Mouse (Mus musculus): ENCODE results near the gene Cenps.

GRCm38 (mm10) chr4:149148084-149148483 lies 10.7 kb upstream of the Cenps start:
- no peak for TF ChIP-seq CTCF (IDR thresholded peaks at IDR 0.05; ENCODE audit: low read depth)
- TF ChIP-seq EP300 (IDR thresholded peaks at IDR 0.05; ENCODE audit: low read depth), result no peak
